Mouse (Mus musculus): ENCODE data around the gene Prx.

GRCm38 (mm10) chr7:27541922-27542321 is 42.8 kb downstream of the Prx start:
- TF ChIP-seq GATA1 (IDR thresholded peaks at IDR 0.05; ENCODE audit: borderline replicate concordance, low read length) (no peak), FLI1 (IDR thresholded peaks at IDR 0.05; ENCODE audit: low read length) (no peak)
